Mouse (Mus musculus) embryo, embryonic 11 days (tissue): ENCODE data around the gene Ltbp1.
A peak's percentile ranks its signal among the peaks of the same experiment; 100 is the strongest.

Experiments used
- DNase-seq: peaks from one replicate; pipeline ENCODE4 v3.0.0-alpha.2; 2015

Ltbp1 gene

DNA sequence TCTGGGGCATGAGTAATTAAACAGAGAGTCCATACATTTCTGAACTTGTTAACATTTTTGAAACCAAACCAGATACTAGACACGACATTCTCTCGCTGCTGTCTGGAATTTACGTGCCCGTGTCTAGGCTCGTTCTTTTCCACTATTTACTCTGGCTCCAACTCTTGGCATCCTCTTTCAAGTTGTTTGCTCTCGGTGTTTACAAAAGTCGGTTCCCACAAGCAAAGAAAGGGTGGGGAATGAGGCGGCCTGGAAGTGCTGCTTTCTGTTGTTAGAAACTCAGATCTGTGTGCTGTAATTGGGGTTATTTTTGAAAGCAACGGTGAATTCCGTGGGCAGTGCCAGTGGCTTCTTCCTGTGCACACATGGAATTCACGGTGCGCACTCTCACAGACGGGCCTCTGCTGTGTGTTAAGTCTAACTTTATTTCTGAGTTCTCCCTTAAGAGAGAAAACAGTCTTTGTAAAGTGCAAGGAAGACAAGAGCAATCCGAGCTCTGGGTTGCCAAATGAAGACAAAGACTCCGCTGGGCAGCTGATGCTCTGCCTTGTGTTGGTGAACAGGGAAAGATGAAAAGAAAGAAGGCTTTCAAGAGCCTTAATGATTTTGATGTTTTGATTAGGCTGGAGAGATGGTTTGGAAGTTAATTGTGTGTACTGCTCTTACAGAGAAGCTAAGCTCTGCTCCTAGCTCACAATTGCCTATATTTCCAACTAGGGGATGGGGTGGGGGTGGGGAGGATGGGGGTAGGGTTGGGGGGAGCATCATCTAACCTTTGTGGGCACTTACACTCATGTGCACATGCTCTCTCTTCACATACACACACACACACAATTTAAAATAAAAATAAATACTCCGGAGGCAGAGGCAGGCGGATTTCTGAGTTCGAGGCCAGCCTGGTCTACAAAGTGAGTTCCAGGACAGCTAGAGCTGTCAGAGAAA lies 302.0 kb downstream of the Ltbp1 start:
- DNase-seq: peak; percentile 9

- no peak for DNase-seq
Measured at GRCm38 (mm10) chr17:75317106-75317505, 311.7 kb downstream of the Ltbp1 start.

- no peak for DNase-seq
Measured at GRCm38 (mm10) chr17:75323229-75323628, 317.9 kb downstream of the Ltbp1 start.

GRCm38 (mm10) chr17:75323766-75324165 lies 318.4 kb downstream of the Ltbp1 start:
- no peak for DNase-seq

DNA sequence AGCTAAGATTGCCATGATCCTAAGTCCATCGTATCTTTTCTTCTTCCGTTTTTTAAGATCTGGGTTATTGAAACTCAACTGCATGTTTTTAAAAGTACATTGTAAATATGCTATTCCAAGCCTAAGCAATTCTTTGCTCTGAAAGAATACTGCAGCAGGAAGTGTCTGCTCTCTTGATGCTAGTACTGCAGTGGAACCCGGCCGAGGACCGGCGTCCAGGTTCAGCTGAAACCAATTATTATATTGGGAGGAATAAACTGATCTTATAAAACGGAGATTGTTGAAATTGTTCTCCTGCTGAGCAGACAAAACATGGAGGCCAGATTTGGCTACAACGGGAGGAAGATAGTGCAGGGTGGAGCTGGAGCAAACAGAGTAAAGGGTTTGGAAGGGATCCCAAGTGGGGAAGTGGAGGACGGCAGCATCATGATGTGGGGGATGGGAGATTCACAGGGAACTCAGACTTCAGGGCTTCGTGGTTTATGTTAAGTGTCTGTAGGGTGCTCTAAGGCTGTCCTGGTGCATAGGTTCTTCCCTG lies 322.8 kb downstream of the Ltbp1 start:
- DNase-seq: no peak

GRCm38 (mm10) chr17:75330366-75330765 lies 325.0 kb downstream of the Ltbp1 start:
- no peak for DNase-seq

DNA sequence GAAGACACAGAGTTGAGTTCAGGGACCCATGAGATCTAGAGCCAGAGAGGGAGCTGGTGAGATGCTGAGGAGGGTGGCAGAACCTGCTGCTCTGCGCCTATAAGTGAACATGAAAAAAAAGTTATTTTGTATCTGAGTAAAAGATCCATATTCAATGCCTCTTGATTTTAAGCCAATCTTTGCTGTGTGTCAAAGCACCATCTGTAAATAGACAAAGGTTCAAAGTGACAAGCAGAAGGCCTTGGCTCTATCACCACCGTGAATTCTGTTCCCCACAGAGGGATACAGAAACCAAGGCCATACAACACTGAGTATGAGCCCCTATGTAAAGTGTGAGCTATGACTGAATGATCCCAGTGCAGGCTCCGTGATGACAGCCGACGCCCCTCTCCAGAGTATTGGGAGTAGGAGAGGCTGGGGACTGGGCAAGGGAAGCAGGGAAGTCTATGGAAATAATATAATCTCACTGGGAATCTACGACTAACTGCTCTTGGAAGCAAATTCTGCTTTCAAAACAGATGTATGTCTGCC lies 326.1 kb downstream of the Ltbp1 start:
- no peak for DNase-seq

DNA sequence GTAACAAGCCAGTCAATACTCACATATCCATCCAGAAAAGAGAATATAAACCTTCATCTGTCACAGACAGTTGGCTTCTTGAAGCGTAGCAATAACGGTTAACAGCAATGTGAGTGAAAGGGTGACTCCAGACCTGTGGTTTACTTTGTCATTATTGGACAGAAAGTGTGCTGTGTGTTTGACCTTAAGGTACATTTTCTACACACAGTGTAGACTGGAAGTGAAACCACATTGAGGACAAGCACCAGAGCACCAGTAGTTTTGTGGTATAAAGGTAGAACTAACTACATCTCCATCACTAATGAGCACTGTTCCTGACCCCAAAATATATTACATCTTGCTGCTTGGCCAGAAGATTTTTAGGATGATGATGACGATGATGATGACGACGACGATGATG lies 326.9 kb downstream of the Ltbp1 start:
- DNase-seq: no peak

DNA sequence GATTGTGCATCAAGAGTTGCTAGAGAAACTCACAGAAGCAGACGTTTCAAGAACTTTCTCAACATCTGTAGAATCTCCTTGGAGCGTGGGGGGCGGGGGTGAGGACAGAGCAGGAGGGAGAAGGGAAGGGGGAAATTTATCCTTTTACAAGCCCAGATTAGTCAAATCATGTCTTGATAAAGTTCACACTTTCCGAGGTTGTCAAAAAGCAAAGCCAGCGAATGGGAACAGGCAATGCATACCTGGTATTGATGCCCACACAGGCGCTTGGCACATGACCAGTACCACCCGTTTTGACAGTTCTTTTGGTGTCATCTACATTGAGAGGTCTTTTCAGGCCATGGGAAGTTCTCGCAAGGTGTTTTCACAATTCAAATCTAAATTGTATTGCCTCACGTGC lies 327.6 kb downstream of the Ltbp1 start:
- DNase-seq: no peak

GRCm38 (mm10) chr17:75333759-75334158 lies 328.4 kb downstream of the Ltbp1 start:
- DNase-seq: no peak

- DNase-seq: no peak
Measured at GRCm38 (mm10) chr17:75335649-75336048, 330.3 kb downstream of the Ltbp1 start.

- no peak for DNase-seq
Measured at GRCm38 (mm10) chr17:75341227-75341626, 335.9 kb downstream of the Ltbp1 start.

DNA sequence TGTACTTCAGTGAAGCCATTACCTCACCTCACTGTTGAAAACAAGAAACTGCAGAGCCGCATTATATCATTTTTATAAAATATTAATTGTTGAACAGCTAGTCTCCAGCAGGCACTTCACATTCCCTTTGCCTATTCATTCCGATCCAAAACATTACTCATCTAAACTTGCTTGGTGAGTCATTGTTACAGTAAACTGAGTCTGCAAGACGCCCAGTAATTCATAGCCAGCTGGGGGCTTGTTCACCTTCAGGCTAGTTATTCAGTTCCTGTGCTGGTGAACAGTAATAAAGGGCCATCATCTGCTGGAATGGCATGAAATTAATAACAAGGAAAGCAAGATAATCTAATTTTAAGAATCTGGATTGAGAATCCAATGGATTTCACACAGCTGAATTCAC lies 339.7 kb downstream of the Ltbp1 start:
- DNase-seq: no peak

- no peak for DNase-seq
Measured at GRCm38 (mm10) chr17:75347414-75347813, 342.0 kb downstream of the Ltbp1 start.

DNA sequence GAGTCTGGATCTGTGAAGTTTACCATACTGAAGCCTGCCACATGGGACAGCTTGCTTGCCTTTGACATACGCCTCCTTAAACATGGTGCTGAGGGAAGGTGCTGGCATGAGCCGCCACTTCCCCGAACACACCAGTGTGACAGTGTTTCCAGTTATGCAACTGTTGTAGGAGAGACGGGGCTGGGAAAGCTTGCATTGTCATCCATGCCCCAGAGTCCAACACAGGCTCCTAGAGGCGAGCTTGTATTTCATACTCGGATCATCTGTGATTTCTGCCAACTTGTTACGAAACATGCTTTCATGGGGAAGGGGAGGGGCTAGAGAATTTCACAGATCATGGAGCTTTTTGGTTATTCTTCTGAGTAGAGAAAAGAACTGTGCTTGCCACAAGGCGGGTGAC lies 343.7 kb downstream of the Ltbp1 start:
- no peak for DNase-seq

DNA sequence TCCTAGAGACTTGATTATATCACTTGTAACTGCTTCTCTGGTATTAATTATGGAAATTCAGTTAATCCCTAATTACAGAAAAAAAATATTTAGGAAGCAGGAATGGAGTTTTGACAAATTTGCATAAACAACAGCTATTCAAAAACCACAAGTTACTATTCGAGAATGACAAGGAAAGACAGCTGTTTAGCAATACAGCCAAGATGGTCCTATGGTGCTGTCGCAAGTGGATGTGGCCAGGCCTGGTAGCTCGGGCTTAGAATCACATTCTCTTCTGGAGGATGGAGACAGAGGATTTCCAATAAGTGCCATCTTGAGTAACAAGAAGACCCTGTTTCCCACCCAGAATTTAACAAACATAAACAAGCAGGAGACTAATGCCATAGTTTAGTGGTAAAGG lies 344.2 kb downstream of the Ltbp1 start:
- DNase-seq: no peak

GRCm38 (mm10) chr17:75353323-75353722 lies 348.0 kb downstream of the Ltbp1 start:
- no peak for DNase-seq

- no peak for DNase-seq
Measured at GRCm38 (mm10) chr17:75355431-75355830, 350.1 kb downstream of the Ltbp1 start.

- no peak for DNase-seq
Measured at GRCm38 (mm10) chr17:75360111-75360510, 354.7 kb downstream of the Ltbp1 start.

DNA sequence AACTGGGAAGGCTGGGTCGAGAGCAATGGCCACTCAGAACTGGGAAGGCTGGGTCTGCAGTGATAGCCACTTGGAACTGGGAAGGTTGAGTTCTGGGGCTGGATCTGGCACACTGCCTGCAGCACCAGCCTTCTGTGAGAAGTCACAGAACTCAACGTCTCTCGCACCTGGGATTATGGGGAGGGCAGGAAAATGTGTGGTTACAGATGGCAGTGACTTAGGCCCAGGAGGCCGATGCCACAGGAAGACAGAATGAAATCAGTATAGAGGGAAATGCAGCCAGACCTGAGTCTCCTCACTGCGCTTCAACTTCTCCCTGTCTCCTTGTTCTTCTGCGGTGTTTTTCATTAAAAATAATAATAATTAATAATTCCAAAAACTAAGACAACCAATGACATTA lies 361.0 kb downstream of the Ltbp1 start:
- DNase-seq: no peak

DNA sequence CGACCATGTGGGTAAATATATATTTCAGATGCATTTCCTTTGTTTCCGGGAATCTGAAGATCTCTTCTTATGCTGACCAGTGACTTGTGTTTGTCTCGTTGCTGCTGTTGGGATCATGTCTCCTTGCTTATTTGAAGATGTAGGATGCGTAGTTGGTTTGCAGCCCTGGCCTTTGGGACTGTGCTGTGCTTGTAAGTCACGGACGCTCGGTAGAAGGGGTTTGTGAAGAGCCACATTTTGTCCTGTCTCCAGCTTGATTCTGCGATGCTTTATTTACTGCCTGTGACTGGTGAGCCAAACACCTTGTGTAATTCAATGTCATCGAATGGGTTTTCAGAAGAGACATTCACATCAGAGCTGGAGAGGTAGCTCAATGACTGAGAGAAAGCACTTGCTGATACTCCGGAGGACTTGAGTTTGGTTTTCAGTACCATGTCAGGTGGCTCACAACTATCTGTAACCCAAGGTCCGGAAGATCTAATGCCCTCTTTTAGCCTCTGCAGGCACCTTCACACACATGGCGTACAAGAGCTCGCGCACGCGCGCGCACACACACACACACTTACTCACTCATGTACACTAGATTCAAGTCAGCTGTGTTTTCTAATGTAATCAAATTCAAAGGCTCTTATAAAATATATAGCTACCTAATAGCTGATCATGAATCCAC lies 362.3 kb downstream of the Ltbp1 start:
- DNase-seq: no peak

GRCm38 (mm10) chr17:75368580-75368979 lies 363.2 kb downstream of the Ltbp1 start:
- no peak for DNase-seq

DNA sequence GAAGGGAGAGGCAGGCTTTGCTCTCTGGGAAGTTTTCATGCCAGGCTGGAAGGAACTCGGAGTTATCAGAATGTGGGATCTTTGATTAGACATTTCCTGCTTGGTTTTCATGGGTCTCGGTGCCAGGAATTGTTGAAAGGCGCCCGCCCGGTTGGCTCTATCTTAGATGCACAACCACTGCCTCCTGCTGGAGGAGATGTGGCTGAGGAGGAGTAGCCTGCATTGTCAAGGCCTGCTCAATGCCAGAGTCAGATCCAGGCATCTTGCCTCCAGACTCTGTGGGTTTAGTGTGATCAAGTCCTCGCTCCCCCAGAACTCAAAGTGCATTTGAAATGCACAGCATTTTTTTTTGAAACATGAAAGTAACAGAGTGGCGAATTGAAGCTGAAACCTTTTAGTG lies 364.0 kb downstream of the Ltbp1 start:
- peak; percentile 55 for DNase-seq

DNA sequence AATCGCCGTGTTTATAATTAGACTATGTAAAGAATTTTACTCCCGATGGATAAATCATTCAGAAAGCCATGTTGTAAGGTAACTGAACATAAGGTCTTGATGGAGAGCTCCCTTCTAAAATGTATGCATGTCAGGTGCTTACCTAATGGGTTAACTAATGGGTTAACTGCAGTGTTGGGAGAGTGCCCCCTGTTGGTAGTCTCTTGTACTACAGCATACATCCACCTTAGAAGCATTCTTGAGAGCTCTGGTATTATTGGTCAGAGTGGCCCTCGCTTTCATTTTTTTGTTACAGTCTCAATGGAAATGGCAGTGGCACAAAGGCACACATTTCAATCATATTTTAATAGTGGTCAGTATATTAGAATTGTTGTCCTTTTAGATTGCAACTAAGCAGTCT lies 364.8 kb downstream of the Ltbp1 start:
- DNase-seq: peak; percentile 43
